Mouse (Mus musculus) T-helper 1 cell (primary cell): Measurements from ENCODE around the gene Ptprg.

ENCODE experiments used
- in situ Hi-C: fragments of 300-600 bp; cut with MboI, MseI; formaldehyde crosslinking; loops from one replicate; pipeline ENCODE4 v1.15.1; 2025; ENCODE audit warnings: high pct_unique_total_duplicates

Ptprg gene

DNA sequence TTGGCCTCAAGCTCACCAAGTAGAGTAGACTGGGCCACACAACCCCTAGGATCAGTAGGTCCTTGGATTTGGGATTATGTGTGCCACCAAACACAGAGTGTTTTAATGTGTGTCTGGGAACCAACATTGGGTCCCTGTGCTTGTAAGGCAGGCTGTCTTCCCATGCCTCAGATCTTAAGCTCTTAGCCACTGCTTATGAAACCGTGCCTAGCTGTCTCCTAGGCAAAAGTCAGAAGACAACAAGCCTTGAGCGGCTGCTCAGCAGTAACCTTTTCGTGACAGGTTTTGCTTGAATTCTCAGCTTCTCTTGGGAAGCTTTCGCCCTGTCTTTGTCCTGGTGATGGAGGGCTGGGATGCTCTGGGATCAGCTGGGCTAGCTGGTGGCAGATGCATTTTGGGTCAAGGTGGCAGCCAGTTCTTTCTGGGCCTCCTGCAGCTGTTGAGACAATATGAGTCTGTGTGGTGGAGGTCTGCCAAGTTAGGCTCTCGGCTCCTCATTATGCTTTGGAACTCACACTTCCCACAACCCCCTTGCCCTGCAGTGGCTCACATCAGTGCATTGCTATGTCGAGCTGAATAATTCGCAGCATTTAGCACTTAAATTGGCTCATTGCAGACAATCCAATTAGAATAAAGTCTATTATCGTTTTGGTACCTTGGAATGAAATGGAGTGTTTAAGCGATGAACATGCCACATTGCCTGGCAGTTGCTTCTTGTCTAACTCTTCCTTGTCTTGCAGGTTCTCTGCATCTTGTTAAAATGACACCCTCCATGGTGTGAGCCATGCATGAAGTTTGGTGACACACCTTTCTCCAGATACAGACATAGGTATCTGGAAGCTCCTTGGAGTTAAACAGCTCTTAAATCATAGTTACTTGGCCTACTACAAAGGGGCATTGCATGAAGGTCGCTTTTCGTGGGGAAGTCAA lies 321.9 kb downstream of the Ptprg start:
- in situ Hi-C loops: no loop called here

DNA sequence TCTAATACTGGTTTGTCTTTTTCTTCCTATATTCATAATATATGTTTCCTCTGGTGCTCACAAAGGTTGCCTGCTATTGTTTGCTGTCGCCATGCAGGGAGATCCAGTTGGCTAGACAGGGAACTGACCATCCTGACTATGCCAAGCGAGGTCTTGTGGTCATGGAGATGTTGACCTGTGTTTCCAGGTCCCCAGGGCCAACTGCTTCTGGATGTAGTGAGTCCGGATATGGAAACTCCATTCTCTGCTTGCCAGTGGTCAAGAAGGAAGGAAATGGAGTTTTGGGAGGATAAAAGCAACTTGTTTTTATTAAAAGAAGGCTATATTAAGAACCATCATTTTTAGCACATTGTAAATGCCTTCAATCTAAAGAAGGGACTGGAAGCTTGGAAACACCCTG lies 327.8 kb downstream of the Ptprg start:
- in situ Hi-C loops: no loop called here

DNA sequence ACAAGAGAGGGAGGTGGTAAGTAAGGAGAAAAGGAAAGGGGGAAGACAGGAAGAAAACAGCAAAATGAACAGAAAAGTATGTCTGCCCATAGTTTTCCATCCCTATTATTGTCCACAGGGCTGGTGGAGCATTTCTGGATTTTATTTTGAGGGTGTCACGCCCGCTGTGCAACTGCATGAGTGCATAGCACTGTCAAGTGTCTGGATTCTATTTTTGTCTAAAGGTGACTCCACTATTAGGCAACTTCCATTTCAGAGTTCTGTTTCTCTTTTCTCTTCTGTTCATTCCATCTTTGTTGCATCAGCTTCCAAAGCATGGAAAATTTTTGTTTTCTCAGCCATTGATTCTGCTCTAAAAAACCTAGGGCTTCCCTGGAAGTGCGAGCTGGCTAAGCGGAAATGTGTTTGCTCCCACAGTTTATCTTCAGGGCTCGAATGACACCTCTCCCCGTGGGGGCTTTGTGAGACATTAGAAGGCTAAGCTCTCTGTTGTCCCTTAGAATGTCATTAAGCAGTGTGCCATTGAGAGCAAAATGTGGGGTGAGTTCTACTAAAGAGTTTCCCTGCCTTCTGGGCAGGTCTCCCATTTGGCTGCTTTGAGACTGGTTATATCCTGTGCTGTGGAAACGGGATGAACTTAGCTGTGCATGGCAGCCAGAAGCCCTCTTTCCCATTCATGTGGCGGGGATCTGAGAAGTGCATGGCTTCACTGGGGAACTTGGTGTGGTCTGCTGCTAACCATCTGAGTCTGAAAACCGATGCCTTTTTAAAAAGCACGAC lies 330.0 kb downstream of the Ptprg start:
- in situ Hi-C loops: no loop called here

DNA sequence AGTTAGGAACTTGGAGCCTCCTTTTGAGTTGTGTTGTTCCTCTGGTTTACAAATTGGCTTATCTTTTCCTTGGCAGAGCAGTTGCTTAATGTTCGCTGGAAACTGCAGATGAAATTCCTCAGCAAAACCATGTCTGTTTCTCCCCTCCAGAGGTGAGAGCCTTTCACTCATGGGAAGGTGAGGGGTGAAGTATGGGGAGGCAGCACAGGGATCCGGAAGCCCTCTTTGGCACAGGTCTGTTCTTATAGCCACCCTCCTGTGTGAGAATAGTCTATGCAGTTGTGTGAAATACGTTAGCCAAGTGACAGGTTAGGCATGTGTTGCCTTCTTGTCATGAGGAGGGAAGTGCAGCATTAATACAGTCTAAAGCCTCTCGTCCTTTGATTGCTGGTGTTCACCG lies 330.7 kb downstream of the Ptprg start:
- in situ Hi-C loops: no loop called here

DNA sequence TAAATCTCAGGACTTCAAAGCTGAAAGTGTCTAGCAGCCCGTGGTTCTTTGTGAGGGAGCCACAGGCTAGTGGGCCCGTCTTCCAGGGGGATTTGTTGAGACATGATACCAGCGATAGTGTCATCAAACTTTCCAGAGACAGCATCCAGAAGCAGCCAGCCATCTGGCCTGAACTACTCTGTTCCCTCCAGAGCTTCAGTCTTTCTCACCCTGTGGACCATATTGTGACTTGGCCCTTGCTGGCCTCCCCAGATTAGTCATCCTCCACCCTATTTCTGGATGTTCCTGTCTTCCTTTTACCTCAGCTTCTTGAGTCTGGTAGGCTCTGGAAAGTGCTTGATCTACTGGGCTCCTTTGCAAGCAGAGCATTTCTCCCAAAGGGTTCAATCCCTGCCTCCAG lies 333.1 kb downstream of the Ptprg start:
- in situ Hi-C loops: no loop called here

DNA sequence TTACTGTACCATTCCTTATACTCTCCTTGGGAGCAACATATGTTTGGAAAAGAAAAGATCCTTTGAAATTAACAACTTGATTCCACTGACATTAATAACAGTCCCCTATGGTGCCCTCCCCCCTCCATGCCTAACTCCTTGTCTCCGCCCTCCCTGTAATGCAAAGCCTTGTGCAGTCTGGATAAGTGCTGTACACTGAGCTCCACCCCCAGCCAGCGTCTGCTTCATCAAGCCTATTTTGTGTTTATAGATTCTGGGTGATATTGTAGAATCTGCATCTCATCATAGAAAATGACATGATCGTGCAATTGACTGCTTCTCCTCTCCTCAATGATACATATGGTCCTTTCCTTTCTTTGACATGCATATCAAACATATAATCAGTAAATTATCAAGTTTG lies 337.6 kb downstream of the Ptprg start:
- in situ Hi-C loops: no loop called here

DNA sequence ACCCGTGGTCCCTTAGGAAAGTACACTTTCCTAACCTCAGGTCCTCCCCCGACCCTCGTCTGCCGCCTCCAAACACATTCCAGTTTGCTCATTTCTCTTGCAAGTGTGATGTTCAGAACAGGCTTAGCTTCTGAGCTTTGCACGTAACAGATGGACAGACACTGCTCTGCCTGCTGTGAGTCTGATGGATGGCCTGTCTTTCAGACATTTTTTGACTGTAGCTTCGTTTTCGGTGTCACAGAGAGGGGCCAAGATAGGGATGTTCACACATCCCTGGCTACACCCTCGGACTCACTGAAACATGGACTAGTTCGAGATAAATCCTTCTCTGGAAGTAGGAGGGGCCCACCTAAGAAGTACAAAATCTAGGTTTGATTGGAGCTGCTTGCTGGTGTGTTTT lies 339.3 kb downstream of the Ptprg start:
- in situ Hi-C loops: no loop called here

DNA sequence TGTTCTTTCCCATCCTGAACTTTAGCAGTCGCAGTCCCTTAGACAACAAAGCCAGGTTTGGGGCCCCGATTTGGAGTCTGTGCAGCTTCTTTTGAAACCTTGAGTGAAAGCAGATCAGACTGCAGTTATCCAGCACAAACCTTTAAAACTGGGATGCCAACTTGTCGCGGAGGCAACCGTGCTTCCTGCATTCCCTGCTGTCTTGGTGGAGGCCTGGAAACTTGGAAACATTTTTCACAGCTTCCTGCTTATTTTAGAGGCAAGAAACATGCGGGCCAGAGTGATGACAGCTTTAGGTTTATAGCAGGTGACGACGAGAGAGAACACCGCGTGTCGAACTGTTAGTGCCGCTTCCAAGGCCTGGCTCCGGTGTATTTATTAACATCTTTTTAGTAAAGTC lies 342.2 kb downstream of the Ptprg start:
- in situ Hi-C loops: no loop called here

DNA sequence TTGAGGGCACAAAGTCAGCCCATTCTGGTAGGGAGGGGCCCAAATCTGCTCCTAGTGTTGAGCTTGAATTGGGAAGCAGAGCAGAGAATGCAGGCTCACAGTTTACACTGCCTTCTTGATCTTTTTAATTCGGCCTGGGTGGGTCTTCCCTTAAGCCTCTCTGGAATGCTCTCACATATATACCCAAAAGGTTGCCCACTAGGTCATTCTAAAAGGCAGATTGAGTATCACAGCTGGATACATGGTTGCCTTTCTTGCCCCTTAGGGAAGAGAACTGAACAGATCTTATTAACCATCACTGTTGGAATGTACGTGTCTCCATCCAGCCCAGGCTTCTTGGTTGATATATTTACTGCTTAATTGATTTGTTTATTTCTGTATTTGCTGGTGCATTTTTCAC lies 349.5 kb downstream of the Ptprg start:
- in situ Hi-C loops: no loop called here

DNA sequence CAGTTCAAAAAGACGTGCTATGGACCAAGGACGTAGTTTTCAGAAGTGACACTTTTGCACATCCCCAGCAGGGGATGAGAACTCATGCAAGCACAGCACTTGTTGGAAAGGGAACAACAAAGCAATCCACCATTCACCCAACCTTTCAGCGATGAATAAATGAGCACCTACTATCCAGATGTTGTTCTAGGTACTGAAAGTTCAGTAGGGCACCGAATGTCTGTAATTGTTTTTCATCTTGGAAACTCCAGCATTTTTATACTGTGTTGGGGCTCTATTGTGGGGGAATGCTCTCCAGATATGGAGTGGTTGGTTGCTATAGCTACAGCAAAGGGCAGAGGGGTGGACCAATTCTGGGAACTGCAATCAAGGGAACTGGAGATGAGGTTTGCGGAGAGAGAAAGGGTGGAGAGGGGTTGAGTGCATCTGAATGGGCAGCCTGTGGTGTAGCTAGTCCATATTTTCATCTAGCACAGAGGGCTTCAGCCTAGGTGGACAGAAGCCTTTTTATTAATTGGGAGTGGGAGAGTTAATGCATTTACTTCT lies 352.9 kb downstream of the Ptprg start:
- in situ Hi-C loops: no loop called here

DNA sequence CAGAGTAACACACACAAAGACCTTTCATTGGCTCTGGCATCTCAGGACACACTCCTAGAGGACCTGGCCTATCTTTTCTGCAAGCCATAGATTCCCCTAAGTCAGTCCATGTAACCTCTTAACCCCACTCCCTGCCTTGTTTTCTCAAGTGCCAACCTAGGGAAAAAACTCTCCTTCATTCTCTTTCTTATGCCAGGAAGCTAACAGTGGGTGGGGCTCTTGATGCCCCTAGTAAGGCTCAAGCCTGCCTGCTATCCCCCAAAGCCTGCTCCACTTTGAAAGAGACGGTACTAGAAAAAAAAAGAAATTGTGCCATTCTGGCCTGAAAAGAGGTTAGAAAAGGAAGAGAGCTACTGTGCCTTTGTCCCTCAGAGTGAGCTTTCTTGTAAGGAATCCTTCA lies 358.9 kb downstream of the Ptprg start:
- in situ Hi-C loops: no loop called here

DNA sequence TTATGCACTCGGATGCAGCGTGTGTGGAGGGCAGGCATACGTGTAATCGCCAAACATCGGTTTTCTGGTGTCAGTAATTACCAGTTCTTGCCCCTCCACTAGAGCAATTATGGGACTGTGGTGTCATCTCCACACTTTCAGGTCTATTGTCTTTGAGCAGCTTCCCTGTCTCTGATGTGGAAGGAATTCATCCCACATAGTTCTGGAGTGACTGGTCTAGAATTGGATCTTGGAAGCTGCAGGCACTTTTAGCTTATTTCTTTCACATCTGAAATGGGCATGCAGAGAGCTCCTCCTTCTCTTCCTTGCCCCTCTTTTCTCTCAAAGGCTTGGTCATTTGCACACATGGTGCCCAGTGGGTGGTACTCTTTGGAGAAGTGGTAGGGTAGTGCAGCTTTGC lies 363.9 kb downstream of the Ptprg start:
- in situ Hi-C loops: no loop called here

DNA sequence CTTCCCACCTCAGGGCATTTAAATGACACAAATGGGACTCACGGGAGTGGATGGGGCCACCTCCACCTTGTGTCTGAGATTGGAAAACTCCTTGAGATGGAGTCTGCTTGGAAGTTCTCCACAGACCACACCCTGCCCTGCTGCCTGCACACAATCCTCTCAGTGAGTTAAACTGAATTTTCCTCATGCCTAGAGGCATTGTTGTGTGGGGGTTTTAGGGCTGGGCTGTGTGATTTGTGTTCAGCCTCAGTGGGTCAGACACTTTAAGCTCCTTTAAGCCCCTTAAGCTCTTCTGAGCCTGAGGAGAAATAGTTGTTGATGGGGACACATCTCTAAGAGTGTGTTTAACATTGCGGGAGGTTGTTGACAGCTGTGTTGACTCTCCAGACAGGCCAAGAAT lies 375.2 kb downstream of the Ptprg start:
- in situ Hi-C loops: no loop called here

DNA sequence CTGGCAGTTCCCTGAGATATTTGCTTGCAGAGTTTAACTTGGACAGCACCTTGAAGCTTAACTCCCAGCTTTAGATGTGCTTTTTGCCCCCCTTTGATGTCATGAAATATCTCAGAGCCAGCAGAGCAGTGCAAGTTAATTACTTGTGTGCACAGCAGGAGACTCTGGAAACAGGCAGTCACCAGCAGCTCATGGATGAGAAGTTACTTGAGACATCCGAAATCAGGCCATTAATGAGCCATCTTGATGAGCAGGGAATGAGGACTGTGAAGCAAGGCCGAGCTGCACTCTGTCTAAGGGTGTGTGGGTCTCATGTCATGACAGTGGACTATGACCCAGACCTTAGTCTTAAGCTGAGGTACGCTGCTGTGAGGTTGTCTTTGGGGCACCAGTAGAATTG lies 379.2 kb downstream of the Ptprg start:
- in situ Hi-C loops: no loop called here

DNA sequence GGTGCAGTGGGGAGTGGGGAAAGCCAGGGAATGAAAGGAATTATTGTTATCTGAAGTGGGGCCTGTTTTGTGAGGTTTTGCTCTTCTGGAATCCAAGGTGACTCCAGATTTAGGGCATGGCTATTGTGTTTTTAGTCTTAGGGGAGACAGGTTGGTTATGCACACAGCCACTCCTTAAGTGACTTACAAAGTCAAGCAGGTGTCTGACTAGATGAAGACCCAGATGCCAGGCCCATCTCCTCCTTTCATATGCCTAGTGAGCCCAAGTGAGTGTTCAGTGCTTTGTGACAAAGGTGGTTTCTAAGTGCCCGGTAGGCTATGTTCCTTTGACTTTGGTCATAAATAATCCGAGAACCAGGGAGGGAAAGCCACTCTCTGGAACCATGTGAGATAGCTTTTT lies 381.2 kb downstream of the Ptprg start:
- in situ Hi-C loops: no loop called here

DNA sequence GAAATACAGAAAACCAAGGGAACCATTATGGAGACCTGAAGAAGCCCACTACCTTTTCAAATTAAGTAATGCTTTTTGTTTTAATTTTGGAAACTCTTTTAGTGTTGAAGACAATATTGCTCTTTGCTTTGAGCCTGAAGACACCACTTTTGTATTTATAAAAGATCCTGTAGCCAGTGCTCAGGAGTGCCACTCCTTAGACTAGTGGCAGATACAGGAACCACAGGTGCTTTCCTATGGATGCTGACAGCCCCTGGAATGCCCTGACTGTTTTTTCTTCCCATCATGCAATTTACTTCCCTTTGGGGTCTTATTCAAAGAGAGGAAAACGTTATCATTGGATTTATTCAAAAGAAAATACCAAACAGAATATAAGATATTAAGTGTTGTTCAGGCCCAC lies 381.9 kb downstream of the Ptprg start:
- in situ Hi-C loops: no loop called here

DNA sequence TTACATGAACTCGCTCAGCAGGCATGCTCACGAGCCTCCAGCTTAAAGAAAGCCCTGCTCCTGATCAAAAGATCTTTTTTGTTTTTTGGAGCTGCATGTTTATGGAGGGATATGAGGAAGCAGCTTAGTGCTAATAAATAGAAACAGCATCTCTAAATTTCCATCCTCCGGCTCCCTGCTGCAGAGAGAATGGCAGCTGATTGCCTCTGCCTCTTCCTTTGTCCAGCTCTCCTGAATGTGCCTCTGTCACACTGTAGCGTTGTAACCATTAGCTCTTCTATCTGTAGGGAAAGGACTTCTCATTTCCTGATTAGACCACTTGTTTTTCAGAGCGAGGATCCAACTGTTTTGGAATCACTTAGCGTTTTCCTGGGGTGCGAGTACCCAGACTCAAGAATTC lies 382.4 kb downstream of the Ptprg start:
- in situ Hi-C loops: no loop called here

DNA sequence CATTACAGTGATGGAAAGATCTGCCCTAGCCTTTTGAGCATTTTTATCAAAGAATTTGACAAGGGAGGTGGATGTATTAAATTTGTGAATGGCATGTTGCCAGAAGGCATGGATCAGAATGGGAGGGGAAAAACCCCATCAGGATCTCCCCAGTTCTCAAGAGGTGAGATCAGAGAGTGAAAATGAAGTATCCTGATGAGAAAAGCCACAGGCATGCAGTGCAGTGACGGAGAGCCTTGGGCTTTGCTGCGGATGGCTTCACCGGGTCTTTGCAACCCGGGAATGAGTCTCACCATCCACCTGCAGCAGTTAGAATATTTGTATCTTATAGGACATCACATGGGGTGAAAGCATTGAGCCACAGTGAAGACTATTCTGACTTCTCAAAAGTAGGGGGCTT lies 385.6 kb downstream of the Ptprg start:
- in situ Hi-C loops: no loop called here

DNA sequence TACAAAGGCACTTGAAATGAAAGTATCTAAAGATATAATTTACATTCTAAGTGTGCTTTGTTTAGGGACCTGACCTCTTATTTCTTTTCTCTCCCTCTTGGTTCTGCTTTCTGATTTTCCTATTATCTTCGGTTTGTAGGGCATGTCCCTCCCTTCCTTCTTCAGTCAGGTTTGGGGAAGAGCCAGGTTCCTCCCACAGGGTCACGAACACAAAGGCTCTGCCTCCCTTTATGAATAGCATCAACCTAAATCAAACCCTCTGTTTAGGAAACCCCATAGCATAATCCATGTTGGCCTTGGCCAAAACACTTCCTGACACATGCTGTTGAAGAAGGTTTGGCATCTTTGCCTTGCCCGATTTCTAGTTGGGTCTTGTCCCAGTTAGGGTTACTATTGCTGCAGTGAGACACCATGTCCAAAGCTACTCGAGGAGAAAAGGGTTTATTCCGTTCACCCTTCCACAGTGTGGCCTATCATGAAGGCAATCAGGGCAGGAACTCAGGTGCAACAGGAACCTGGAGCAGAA lies 388.7 kb downstream of the Ptprg start:
- in situ Hi-C loops: no loop called here

DNA sequence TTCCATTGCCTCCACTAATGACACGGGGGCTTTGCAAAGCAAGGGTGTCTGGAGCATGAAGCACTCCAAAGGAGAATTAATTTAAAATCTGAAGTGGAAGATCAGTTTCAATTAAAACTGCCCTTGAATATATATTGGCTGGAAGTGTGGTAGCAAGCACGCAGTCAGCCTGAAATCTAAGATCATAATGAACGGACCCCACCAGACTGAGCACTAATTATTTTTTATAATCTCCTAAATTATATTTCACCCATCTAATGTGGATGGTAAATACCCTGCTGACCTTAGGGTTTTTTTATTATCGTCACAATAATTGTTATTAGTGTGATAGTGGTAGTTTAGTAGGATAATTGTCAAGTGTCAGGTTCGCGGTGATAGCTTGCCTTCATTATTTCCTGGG lies 397.0 kb downstream of the Ptprg start:
- in situ Hi-C loops: no loop called here

DNA sequence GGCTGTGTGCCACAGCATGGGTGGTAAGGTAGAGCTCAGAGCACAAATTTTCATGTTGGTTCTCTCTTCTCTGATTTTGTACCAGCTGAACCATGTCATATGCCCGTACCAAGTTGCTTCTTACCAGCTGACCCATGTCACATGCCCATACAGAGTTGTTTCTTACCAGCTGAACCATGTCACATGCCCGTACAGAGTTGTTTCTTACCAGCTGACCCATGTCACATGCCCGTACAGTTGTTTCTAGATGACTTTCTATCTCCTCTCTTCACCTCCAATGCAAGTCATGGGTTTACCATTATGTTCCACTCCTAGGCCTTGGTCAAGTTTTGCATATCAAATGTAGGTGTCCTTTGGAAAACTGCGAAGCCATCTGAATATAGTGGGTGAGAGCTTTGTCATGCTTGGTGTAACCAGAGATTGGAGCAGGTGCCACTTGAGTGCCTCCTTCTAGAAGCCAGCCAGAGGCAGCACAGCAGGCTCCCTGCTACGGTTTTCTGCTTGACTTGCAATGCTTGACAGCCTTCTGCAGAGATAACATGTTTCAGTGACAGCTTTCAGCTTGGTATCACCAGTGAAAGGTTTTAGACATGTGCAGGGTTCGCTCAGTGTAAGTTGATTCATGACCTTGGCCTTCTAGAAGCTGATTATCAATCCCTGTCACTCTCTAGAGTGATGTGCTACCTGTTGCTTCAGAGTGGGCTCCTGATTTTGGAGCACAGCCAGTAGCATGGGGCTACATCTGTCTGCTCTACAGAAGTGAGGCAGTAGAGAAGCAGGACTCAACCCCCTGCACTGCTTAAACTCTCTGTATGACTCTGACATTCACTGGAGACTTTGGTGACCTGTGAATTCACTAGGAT lies 401.9 kb downstream of the Ptprg start:
- in situ Hi-C loops: no loop called here
